Mouse (Mus musculus) neural tube, embryonic 11.5 days (tissue): ENCODE results near the gene Rhot2. TPM values are rescaled to one million over a fixed set of nuclear protein-coding genes. Genes with fewer than 3 reads are reported as not detected.

Source experiments
- ATAC-seq: fragments of 200-750 bp; cut with Nextera tagmentation; 2 replicates; pipeline ENCODE4 v1.8.0; 2017; ENCODE audit warnings: moderate number of reproducible peaks, mild to moderate bottlenecking, moderate TSS enrichment, moderate library complexity; ENCODE audit not compliant: insufficient read depth, low FRiP score, low TSS enrichment
- DNase-seq: peaks from one replicate; pipeline ENCODE4 v3.0.0-alpha.2; 2015; ENCODE audit warnings: low spot score
- H3K27ac ChIP-seq: fragments of 300-500 bp; sonication (generic); 2 replicates; pipeline ENCODE4 v1.5.1; 2014; ENCODE audit warnings: low read depth, mild to moderate bottlenecking, low read length
- H3K27me3 ChIP-seq: fragments of 300-500 bp; sonication (generic); 2 replicates; pipeline ENCODE4 v1.6.1; 2014; ENCODE audit warnings: mild to moderate bottlenecking, low read length, mixed read lengths; ENCODE audit not compliant: control insufficient read depth, insufficient read depth
- H3K36me3 ChIP-seq: fragments of 300-500 bp; sonication (generic); 2 replicates; pipeline ENCODE4 v1.6.1; 2014; ENCODE audit warnings: mild to moderate bottlenecking, low read length, moderate library complexity, mixed read lengths; ENCODE audit not compliant: control insufficient read depth, insufficient read depth
- H3K4me1 ChIP-seq: fragments of 300-500 bp; sonication (generic); 2 replicates; pipeline ENCODE4 v1.6.1; 2014; ENCODE audit warnings: low read length, mixed read lengths; ENCODE audit not compliant: control insufficient read depth, insufficient read depth
- H3K4me2 ChIP-seq: fragments of 300-500 bp; sonication (generic); 2 replicates; pipeline ENCODE4 v1.6.1; 2014; ENCODE audit warnings: low read depth, mild to moderate bottlenecking, moderate library complexity
- H3K4me3 ChIP-seq: fragments of 300-500 bp; sonication (generic); 2 replicates; pipeline ENCODE4 v1.5.1; 2014; ENCODE audit warnings: low read depth, low read length
- H3K9ac ChIP-seq: fragments of 300-500 bp; sonication (generic); 2 replicates; pipeline ENCODE4 v1.6.1; 2014; ENCODE audit warnings: mild to moderate bottlenecking, low read length
- H3K9me3 ChIP-seq: fragments of 300-500 bp; sonication (generic); 2 replicates; pipeline ENCODE4 v1.6.1; 2016; ENCODE audit warnings: low read length; ENCODE audit not compliant: control insufficient read depth
- WGBS: fragments of 180-500 bp; shearing (Covaris S2); extraction: QIAGEN DNeasy Blood & Tissue Kit; methylation state at CpG from one replicate; pipeline ENCODE4 v1.1.7; 2014; 5-methylcytosine and 5-hydroxymethylcytosine counted together
- polyA plus RNA-seq: library from polyadenylated mRNA; unstranded; fragments of >200 nt; fragmentation: Nextera tagmentation; extraction: Ambion mirVana; gene quantifications from 2 replicates; pipeline ENCODE4 v1.2.1, GENCODE M21; 2014

Rhot2 gene
- polyA plus RNA-seq, 1 experiment from 2014 or later, result 8.6 TPM

DNA sequence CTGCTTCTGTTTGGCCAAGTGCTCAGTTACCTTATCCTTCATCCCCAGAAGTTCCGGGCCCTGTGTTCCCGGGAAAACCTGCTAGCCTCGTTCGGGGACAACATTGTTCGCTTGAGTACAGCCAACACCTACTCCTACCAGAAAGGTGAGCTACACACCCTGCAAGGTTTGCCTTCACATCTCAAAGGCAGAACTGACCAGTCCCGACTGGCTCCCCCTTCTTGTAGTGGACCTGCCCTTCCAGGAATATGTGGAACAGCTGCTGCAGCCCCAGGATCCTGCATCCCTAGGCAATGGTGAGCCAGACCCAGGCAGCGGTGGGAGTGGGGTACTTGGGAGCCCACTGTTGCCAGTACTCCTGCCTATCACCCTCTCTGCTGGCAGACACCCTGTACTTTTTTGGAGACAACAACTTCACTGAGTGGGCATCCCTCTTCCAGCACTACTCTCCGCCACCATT lies 15.1 kb downstream of the Rhot2 start:
- Histone ChIP-seq H3K9me3 (no peaks in the 10 kb centered on the region), H3K4me3 (peak overlapping the region; percentile 46), H3K27me3 (no peaks in the 10 kb centered on the region), H3K4me1 (peaks cover 50% of the 10 kb centered on the region), H3K4me2 (peak overlapping the region; percentile 82), H3K36me3 (peaks cover 15% of the 10 kb centered on the region), H3K9ac (peak overlapping the region; percentile 77), H3K27ac (peak overlapping the region; percentile 63)
- 48% methylated on average over 8 of the region's 8 CpGs for WGBS
- no peak for ATAC-seq
- DNase-seq, result no peak

DNA sequence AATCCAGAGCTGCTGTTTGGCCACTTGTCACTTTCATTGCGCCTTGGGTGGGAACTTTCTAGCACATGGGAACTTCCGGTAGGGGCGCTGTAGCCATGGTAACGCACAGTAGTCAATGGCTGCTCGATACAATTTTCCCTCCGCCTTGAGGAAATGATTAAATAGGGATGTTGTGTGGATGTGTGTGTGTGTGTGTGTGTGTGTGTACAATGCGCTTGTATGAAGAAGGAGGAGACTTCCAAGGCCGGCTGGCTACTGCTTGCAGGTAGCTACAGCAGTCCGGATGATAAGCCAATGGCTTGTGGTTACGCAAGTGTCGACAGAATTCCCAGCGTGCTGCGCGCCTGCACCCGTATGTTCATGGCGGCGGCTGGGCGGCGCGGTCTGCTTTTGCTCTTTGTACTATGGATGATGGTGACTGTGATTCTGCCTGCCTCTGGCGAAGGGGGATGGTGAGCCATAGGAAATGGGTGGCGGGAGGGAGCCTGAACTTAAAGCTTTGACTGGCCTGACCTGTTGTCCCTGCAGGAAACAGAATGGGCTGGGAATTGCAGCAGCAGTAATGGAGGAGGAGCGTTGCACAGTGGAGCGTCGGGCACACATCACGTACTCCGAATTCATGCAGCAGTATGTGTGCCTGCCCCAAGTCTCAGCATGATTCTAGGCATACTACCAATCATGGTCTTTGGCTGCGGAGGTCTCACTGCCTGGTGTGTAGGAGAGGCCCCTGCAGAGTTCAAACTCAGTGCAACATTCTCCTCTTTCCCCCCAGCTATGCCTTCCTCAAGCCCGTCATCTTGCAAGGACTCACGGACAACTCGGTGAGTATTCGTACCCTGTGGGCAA lies 15.7 kb downstream of the Rhot2 start, which contains the start of gene Jmjd8:
TSS of gene Jmjd8 (plus strand) at position 156 of the 846 bp plus-strand sequence.
- H3K4me3 ChIP-seq, result peak within 1 kb of the TSS; percentile 46
- H3K4me2 ChIP-seq, result peak within 1 kb of the TSS; percentile 82
- peak within 1 kb of the TSS; percentile 63 for H3K27ac ChIP-seq
- peaks cover 15% of the 10 kb centered on the region for H3K36me3 ChIP-seq
- peaks cover 50% of the 10 kb centered on the region for H3K4me1 ChIP-seq
- DNase-seq (peak; percentile 85), ATAC-seq (peak; percentile 36)
- H3K9me3 ChIP-seq, result no peaks in the 10 kb centered on the region
- peak within 1 kb of the TSS; percentile 77 for H3K9ac ChIP-seq
- H3K27me3 ChIP-seq, result no peaks in the 10 kb centered on the region
- WGBS, result under 1% methylated on average over 32 of the region's 32 CpGs

DNA sequence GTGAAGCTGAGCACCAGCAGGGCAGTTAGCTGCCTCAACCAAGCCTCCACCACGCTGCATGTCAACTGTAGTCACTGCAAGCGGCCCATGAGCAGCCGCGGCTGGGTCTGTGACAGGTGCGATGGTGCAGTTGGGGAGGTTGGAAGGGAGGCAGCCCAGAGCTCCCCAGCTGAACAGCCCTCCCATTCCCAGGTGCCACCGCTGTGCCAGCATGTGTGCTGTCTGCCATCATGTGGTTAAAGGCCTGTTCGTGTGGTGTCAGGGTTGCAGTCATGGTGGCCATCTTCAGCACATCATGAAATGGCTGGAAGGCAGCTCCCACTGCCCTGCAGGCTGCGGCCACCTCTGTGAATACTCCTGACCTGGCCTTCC lies 16.4 kb downstream of the Rhot2 start:
- Histone ChIP-seq H3K9ac (no peak overlapping the region), H3K27ac (no peak overlapping the region), H3K27me3 (no peaks in the 10 kb centered on the region), H3K36me3 (peaks cover 15% of the 10 kb centered on the region), H3K4me3 (peak overlapping the region; percentile 46), H3K4me2 (peak overlapping the region; percentile 82), H3K4me1 (peaks cover 46% of the 10 kb centered on the region), H3K9me3 (no peaks in the 10 kb centered on the region)
- no peak for ATAC-seq
- 81% methylated on average over 8 of the region's 8 CpGs for WGBS
- DNase-seq, result no peak

DNA sequence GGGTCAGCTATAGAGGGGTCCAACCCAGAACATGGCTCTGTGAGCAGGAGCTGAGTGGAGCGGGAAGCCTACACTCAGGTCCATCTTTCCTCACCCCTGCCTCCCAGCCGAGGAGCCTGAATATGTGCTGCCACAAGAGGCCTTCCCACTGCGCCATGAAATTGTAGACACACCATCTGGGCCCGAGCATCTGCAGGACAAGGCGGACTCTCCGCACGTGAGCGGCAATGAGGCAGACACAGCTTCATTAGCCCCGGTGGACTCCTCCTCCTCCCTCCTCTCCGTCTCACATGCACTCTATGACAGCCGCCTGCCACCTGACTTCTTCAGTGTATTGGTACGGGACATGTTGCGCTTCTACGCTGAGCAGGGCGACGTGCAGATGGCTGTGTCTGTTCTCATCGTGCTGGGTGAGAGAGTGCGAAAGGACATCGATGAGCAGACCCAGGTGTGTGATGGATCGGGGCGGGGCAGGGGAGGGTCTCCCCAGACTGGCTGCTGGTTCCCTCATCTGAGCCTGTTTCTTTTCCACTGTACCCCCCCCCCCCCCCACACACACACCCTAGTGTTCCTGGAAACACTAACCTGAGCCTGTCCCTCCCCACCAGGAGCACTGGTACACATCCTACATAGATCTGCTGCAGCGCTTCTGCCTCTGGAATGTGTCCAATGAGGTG lies 17.0 kb downstream of the Rhot2 start:
- Histone ChIP-seq H3K36me3 (peaks cover 15% of the 10 kb centered on the region), H3K27ac (no peak overlapping the region), H3K4me1 (peaks cover 46% of the 10 kb centered on the region), H3K9me3 (no peaks in the 10 kb centered on the region), H3K9ac (no peak overlapping the region; the same call in 1 of the 2 replicates), H3K4me3 (no peak overlapping the region), H3K4me2 (no peak overlapping the region), H3K27me3 (no peaks in the 10 kb centered on the region)
- DNase-seq, result no peak
- WGBS, result 90% methylated on average over 22 of the region's 22 CpGs
- no peak for ATAC-seq

DNA sequence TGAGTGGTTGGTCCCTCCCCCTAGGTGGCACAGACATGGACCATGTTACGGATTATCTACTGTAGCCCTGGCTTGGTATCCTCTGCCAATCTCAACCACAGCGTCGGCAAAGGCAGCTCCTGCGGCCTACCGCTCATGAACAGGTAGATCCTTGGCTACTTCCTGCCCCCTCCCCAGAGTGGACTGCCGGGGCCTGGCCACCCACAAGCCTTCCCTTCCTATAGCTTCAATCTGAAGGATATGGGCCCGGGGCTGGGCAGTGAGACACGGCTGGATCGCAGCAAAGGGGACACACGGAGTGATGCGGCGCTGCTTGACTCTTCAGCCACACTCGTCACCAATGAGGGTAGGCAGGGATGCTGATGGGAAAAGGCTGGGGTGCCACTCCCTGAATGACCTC lies 17.6 kb downstream of the Rhot2 start:
- H3K27me3 ChIP-seq, result no peaks in the 10 kb centered on the region
- H3K4me3 ChIP-seq, result no peak overlapping the region
- WGBS, result 96% methylated on average over 13 of the region's 13 CpGs
- peaks cover 15% of the 10 kb centered on the region for H3K36me3 ChIP-seq
- no peak for ATAC-seq
- no peak overlapping the region for H3K9ac ChIP-seq
- H3K4me1 ChIP-seq, result peaks cover 43% of the 10 kb centered on the region
- DNase-seq, result no peak
- no peaks in the 10 kb centered on the region for H3K9me3 ChIP-seq
- H3K27ac ChIP-seq, result no peak overlapping the region
- no peak overlapping the region for H3K4me2 ChIP-seq

DNA sequence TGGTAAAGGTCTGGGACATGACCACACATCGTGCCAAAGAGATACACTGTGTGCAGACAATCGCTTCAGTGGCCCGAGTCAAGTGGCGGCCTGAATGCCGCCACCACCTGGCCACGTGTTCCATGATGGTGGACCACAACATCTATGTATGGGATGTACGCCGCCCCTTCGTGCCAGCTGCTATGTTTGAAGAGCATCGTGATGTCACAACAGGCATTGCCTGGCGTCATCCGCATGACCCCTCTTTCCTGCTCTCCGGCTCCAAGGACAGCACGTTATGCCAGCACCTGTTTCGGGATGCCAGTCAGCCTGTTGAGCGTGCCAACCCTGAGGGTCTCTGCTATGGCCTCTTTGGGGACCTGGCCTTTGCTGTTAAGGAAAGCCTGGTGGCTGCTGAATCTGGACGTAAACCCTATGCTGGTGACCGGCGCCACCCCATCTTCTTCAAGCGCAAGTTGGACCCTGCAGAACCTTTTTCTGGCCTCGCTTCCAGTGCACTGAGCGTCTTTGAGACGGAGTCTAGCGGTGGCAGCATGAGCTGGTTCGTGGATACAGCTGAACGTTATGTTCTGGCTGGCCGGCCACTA lies 18.6 kb downstream of the Rhot2 start:
- H3K4me3 ChIP-seq, result no peak overlapping the region
- peaks cover 34% of the 10 kb centered on the region for H3K4me1 ChIP-seq
- 94% methylated on average over 27 of the region's 27 CpGs for WGBS
- DNase-seq (no peak), ATAC-seq (no peak)
- no peaks in the 10 kb centered on the region for H3K27me3 ChIP-seq
- H3K9me3 ChIP-seq, result no peaks in the 10 kb centered on the region
- no peak overlapping the region for H3K4me2 ChIP-seq
- H3K27ac ChIP-seq, result no peak overlapping the region
- peaks cover 9% of the 10 kb centered on the region for H3K36me3 ChIP-seq
- H3K9ac ChIP-seq, result no peak overlapping the region

DNA sequence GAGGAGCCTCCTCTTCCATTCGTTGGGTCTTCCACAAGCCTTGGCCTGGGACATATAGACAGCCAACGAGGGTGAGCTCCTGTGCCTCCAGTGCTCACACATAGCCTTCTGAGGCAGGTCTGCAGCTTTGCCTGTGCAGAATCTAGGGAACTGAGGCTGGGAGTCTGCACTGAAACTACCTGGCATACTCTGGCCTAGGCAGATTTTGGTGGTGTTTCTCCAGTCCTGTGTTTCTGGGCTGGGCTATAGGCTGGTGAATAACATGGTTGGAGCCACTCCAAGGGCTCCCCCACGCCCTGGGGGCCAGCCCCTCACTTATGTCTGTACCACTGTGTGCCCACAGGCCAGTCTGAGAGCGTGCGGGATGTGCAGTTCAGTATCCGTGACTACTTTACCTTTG lies 19.3 kb downstream of the Rhot2 start:
- Histone ChIP-seq H3K36me3 (peaks cover 1% of the 10 kb centered on the region), H3K4me3 (no peak overlapping the region), H3K4me1 (peaks cover 26% of the 10 kb centered on the region), H3K9ac (no peak overlapping the region), H3K27ac (no peak overlapping the region), H3K27me3 (peaks cover 1% of the 10 kb centered on the region; the same call in 1 of the 2 replicates), H3K4me2 (no peak overlapping the region), H3K9me3 (no peaks in the 10 kb centered on the region)
- WGBS, result 90% methylated on average over 6 of the region's 6 CpGs
- DNase-seq, result no peak
- no peak for ATAC-seq

DNA sequence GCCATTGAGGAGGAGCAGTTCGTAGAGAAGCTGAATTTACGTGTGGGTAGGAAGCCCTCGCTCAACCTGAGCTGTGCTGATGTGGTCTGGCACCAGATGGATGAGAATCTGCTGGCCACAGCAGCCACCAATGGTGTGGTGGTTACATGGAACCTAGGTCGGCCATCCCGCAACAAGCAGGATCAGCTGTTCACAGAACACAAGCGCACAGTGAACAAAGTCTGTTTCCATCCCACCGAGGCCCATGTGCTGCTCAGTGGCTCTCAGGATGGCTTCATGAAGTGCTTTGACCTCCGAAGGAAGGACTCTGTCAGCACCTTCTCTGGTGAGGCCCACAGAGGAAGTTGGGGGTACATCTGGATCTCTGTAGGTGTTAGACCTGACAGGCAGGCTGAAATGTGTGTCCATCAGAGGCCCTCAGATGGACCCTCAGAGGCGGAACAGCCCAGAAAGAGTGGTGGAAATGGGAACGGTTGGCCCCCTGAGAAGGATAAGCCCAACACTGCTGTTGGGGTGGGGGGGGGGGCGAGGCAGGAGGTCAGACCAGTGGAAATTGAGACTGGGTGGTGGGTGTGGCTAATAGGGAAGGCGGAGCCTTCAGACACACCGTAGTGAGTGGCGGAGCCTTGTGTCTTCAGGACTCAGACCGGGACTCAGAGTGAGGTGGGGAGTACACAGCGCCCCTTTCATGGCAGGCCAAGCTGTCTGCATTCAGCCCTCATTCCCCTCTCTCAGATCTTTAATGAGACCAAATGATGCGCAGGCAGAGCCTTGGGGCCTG lies 20.1 kb downstream of the Rhot2 start:
- peaks cover 9% of the 10 kb centered on the region for H3K27me3 ChIP-seq
- ATAC-seq (no peak), DNase-seq (no peak)
- peak overlapping the region; percentile 88 for H3K4me2 ChIP-seq
- H3K4me3 ChIP-seq, result peak overlapping the region; percentile 44
- peaks cover 21% of the 10 kb centered on the region for H3K4me1 ChIP-seq
- H3K9me3 ChIP-seq, result no peaks in the 10 kb centered on the region
- no peak overlapping the region for H3K27ac ChIP-seq
- H3K9ac ChIP-seq, result peak overlapping the region; percentile 49
- whole genome bisulfite sequencing, result 72% methylated on average over 16 of the region's 17 CpGs
- no peaks in the 10 kb centered on the region for H3K36me3 ChIP-seq
